Mouse (Mus musculus): ENCODE data around the gene Skp2.
"Not testable (repeated sequence)": the region's sequence is repeated elsewhere in the genome, so short reads cannot be mapped to it uniquely, and the experiment has no call there.

The Skp2 gene

GRCm38 (mm10) chr15:9155325-9155724 lies at the start of gene Skp2:
Gene Skp2 (minus strand): TSS chr15:9155425.
- DNase-seq = no peak

GRCm38 (mm10) chr15:9198421-9198820 lies 43.2 kb upstream of the Skp2 start:
- DNase-seq = no peak

- DNase-seq = not testable (repeated sequence)
Observed at GRCm38 (mm10) chr15:9192685-9193084, 37.5 kb upstream of the Skp2 start.

- DNase-seq = no peak
Observed at GRCm38 (mm10) chr15:9189796-9190195, 34.6 kb upstream of the Skp2 start.

GRCm38 (mm10) chr15:9183995-9184394 lies 28.8 kb upstream of the Skp2 start:
- no peak for DNase-seq

GRCm38 (mm10) chr15:9177038-9177437 lies 21.8 kb upstream of the Skp2 start:
- no peak for DNase-seq

- DNase-seq = no peak
Observed at GRCm38 (mm10) chr15:9164125-9164524, 8.9 kb upstream of the Skp2 start.

GRCm38 (mm10) chr15:9162557-9163070 lies 7.4 kb upstream of the Skp2 start:
- DNase-seq = no peak

GRCm38 (mm10) chr15:9140684-9141171 lies 14.5 kb downstream of the Skp2 start:
- DNase-seq = peak; percentile 57

- DNase-seq = peak; percentile 99
Observed at GRCm38 (mm10) chr15:9140252-9140680, 15.0 kb downstream of the Skp2 start, which contains the start of gene Lmbrd2. Gene Lmbrd2 (plus strand): TSS chr15:9140550.

GRCm38 (mm10) chr15:9139447-9139846 lies 15.8 kb downstream of the Skp2 start:
- DNase-seq = no peak

GRCm38 (mm10) chr15:9134891-9135507 lies 20.2 kb downstream of the Skp2 start:
- DNase-seq = no peak

GRCm38 (mm10) chr15:9132693-9133443 lies 22.4 kb downstream of the Skp2 start:
- DNase-seq = peak; percentile 22

- no peak for DNase-seq
Observed at GRCm38 (mm10) chr15:9131499-9131888, 23.7 kb downstream of the Skp2 start.

- DNase-seq = no peak
Observed at GRCm38 (mm10) chr15:9130772-9131498, 24.3 kb downstream of the Skp2 start.

GRCm38 (mm10) chr15:9127051-9127791 lies 28.0 kb downstream of the Skp2 start:
- no peak for DNase-seq

GRCm38 (mm10) chr15:9124856-9125255 lies 30.4 kb downstream of the Skp2 start:
- DNase-seq = no peak

- no peak for DNase-seq
Observed at GRCm38 (mm10) chr15:9122989-9123388, 32.2 kb downstream of the Skp2 start.

GRCm38 (mm10) chr15:9120081-9120480 lies 35.1 kb downstream of the Skp2 start:
- peak; percentile 54 for DNase-seq

GRCm38 (mm10) chr15:9118852-9119251 lies 36.4 kb downstream of the Skp2 start:
- DNase-seq = no peak

- no peak for DNase-seq
Observed at GRCm38 (mm10) chr15:9114599-9114998, 40.6 kb downstream of the Skp2 start.

GRCm38 (mm10) chr15:9114131-9114530 lies 41.1 kb downstream of the Skp2 start:
- DNase-seq = no peak

GRCm38 (mm10) chr15:9113556-9113955 lies 41.7 kb downstream of the Skp2 start:
- no peak for DNase-seq
